Mouse (Mus musculus) bone marrow, adult 2 months (tissue): ENCODE results near the gene Rnft2.

Experiments used
- CTCF ChIP-seq: fragments of 200-500 bp; IDR thresholded peaks from 2 replicates; pipeline ENCODE4 v1.5.1; 2011; ENCODE audit warnings: low read length, control low read depth; ENCODE audit not compliant: control insufficient read depth, insufficient read depth
- POLR2A ChIP-seq: fragments of 200-500 bp; IDR thresholded peaks from 2 replicates; pipeline ENCODE4 v1.6.1; 2011; ENCODE audit warnings: low read depth, mild to moderate bottlenecking, control low read depth, low read length, borderline replicate concordance; ENCODE audit not compliant: control insufficient read depth

DNA sequence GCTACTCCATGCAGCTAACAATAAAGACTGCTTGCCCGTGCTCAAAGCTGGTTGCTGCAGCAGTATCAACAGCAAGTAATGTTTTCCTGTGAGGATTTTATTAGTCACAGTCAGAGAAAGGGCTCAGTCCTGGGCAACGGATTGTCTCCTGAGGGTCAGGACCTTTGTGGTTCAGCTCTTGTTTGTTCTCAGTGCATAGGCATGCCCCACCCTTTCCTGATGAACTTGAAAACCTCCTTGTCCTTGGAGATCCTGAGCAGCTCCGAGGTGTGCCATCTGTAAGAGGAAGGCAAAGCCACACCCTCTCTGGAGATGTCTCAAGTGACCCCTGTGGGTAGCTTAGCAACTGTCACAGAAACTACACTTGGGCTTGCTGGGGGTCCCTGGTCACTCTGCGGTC is 84.2 kb downstream of the Rnft2 start:
- TF ChIP-seq CTCF (no peak), POLR2A (no peak)
